Mouse (Mus musculus): ENCODE measurements around the gene Smlr1. TPM values are rescaled to one million over a fixed set of nuclear protein-coding genes. Genes with fewer than 3 reads are reported as not detected.

The Smlr1 gene
- polyA plus RNA-seq, 1 experiment from 2014 or later = not detected

DNA sequence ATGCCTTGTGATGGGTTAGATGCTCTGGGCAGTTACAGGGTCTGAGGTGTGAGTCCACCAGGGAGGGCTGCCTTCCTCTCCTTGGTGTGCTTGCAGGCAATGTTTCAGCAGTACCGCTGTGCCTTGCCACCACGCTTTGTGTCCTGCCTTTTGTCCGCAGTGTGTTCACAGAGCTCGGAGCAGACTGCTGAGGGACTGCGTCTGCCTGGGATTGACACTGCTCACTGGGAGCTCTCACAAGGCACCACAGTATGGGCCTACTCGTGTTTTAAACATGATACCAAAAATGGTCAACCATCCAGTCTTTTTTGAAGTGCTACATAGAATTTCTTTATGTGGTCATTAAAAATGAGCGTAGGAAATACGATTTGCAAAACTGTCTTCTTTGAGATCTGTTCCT is 12.3 kb downstream of the Smlr1 start:
- Histone ChIP-seq H3K4me1 (replicated peaks; ENCODE audit: control insufficient read depth, insufficient read depth, low read length) (no peaks in the 10 kb centered on the region), H3K9ac (ENCODE audit: low read length) (no peak overlapping the region), H3K27ac (ENCODE audit: low read depth) (no peak overlapping the region), H3K4me2 (ENCODE audit: low read length) (no peak overlapping the region), H3K36me3 (ENCODE audit: control insufficient read depth, insufficient read depth, low read length) (peaks cover 14% of the 10 kb centered on the region), H3K27me3 (replicated peaks; ENCODE audit: control insufficient read depth, insufficient read depth, low read length) (no peaks in the 10 kb centered on the region), H3K9me3 (ENCODE audit: control insufficient read depth, low read length) (no peaks in the 10 kb centered on the region), H3K4me3 (ENCODE audit: low read depth, low read length) (no peak overlapping the region)
- ATAC-seq (replicated peaks; ENCODE audit: low FRiP score, low TSS enrichment, low read depth) (no peak), DNase-seq (ENCODE audit: low spot score) (peak; percentile 27)
- WGBS = 89% methylated on average over 8 of the region's 8 CpGs

DNA sequence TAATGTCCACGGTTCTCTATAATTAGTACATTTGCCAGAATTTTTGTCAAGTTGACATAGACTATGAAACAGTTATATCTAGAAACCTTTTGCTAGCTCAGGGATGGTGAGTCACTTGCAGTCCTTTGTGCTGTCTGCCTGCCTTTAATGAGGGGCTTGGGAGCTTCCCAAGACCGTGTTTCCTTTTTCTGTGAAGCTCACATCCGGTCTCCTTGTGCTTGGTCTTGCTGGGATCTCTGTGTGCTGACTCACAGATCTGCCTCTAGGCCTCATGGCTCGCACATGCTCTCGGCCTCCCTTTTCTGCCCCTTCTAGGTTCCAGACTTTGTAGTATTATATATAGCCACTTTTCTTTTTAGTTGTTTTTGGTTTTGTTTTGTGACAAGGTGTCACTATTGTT is 15.6 kb downstream of the Smlr1 start:
- no peak overlapping the region for H3K9ac ChIP-seq (ENCODE audit: low read length)
- DNase-seq (ENCODE audit: low spot score) (no peak), ATAC-seq (replicated peaks; ENCODE audit: low FRiP score, low TSS enrichment, low read depth) (no peak; the same call in 1 of the 2 replicates)
- H3K4me2 ChIP-seq (ENCODE audit: low read length) = no peak overlapping the region
- H3K4me3 ChIP-seq (ENCODE audit: low read depth, low read length) = no peak overlapping the region
- H3K27ac ChIP-seq (ENCODE audit: low read depth) = no peak overlapping the region
- H3K9me3 ChIP-seq (ENCODE audit: control insufficient read depth, low read length) = no peaks in the 10 kb centered on the region
- no peaks in the 10 kb centered on the region for H3K27me3 ChIP-seq (replicated peaks; ENCODE audit: control insufficient read depth, insufficient read depth, low read length)
- peaks cover 17% of the 10 kb centered on the region for H3K36me3 ChIP-seq (ENCODE audit: control insufficient read depth, insufficient read depth, low read length)
- WGBS = 88% methylated on average over 5 of the region's 5 CpGs
- no peaks in the 10 kb centered on the region for H3K4me1 ChIP-seq (replicated peaks; ENCODE audit: control insufficient read depth, insufficient read depth, low read length)

DNA sequence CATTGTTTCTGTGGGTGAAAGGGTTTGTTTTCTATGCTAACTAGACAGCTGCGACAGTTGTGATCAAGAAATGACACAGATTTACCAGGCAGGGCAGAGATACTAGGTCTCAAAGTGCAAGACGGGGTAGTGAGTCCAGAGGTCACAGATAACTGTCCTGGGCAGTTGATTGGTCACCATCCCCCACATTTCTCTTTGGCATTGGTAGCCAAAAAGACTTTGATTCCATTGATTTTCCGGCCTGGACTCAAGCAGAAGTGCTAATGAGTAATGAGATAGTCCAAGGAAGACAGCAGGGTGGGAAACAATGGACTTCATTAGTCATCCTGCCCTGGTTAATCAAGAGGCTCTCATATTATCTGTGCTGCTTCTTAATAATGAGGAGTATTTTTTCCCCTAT is 16.1 kb downstream of the Smlr1 start:
- Histone ChIP-seq H3K27me3 (replicated peaks; ENCODE audit: control insufficient read depth, insufficient read depth, low read length) (no peaks in the 10 kb centered on the region), H3K9me3 (ENCODE audit: control insufficient read depth, low read length) (no peaks in the 10 kb centered on the region), H3K36me3 (ENCODE audit: control insufficient read depth, insufficient read depth, low read length) (peaks cover 17% of the 10 kb centered on the region), H3K4me2 (ENCODE audit: low read length) (no peak overlapping the region), H3K27ac (ENCODE audit: low read depth) (no peak overlapping the region), H3K4me1 (replicated peaks; ENCODE audit: control insufficient read depth, insufficient read depth, low read length) (no peaks in the 10 kb centered on the region), H3K4me3 (ENCODE audit: low read depth, low read length) (no peak overlapping the region), H3K9ac (ENCODE audit: low read length) (no peak overlapping the region)
- peak; percentile 43 for DNase-seq (ENCODE audit: low spot score)
- no peak; the same call in 1 of the 2 replicates for ATAC-seq (replicated peaks; ENCODE audit: low FRiP score, low TSS enrichment, low read depth)
- WGBS = 83% methylated on average over 3 of the region's 3 CpGs

DNA sequence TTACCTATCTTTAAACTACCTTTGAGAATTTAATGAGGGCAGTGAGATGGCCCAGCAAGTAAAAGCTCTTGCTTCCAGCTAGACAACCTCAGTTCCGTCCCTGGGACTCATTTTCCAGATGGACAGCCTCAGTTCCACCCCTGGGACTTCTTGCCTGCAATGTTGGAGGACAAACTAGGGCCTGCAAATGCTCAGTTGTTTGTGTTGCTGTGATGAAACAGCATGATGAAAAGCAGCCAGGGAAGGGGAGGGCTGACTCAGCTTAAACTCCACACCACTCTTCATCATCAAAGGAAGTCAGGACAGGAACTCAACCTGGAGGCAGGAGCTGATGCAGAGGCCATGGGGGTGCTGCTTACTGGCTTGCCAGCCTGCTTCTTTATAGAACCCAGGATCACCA is 22.2 kb downstream of the Smlr1 start:
- 71% methylated on average over 1 of the region's 1 CpGs for WGBS
- DNase-seq (ENCODE audit: low spot score) (no peak), ATAC-seq (replicated peaks; ENCODE audit: low FRiP score, low TSS enrichment, low read depth) (no peak)
- no peak overlapping the region for H3K4me2 ChIP-seq (ENCODE audit: low read length)
- H3K4me3 ChIP-seq (ENCODE audit: low read depth, low read length) = no peak overlapping the region
- H3K4me1 ChIP-seq (replicated peaks; ENCODE audit: control insufficient read depth, insufficient read depth, low read length) = no peaks in the 10 kb centered on the region
- H3K9ac ChIP-seq (ENCODE audit: low read length) = no peak overlapping the region
- peaks cover 9% of the 10 kb centered on the region for H3K36me3 ChIP-seq (ENCODE audit: control insufficient read depth, insufficient read depth, low read length)
- H3K27me3 ChIP-seq (replicated peaks; ENCODE audit: control insufficient read depth, insufficient read depth, low read length) = no peaks in the 10 kb centered on the region
- no peak overlapping the region for H3K27ac ChIP-seq (ENCODE audit: low read depth)
- H3K9me3 ChIP-seq (ENCODE audit: control insufficient read depth, low read length) = no peaks in the 10 kb centered on the region

DNA sequence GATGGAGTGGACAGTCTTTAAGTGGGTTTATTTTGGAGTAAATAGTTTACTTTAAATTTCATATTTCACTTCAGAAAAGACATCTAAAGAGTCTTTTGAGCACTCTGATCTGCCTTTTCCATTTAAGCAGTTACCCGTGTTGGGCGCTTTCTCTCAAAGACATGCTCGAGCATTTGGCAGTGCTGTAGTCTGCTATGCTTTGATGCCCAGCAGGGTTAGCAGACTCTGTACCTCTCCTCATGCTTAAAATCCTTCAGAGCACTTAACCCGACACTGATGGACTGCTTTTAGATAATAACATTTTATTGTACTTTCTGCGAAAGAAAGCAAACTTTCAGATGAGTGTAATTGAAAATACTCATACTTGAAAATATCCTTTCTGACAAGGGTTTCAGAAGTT is 32.8 kb downstream of the Smlr1 start:
- no peaks in the 10 kb centered on the region for H3K27me3 ChIP-seq (replicated peaks; ENCODE audit: control insufficient read depth, insufficient read depth, low read length)
- ATAC-seq (replicated peaks; ENCODE audit: low FRiP score, low TSS enrichment, low read depth) (no peak), DNase-seq (ENCODE audit: low spot score) (no peak)
- 52% methylated on average over 5 of the region's 5 CpGs for WGBS
- H3K27ac ChIP-seq (ENCODE audit: low read depth) = no peak overlapping the region
- H3K9me3 ChIP-seq (ENCODE audit: control insufficient read depth, low read length) = no peaks in the 10 kb centered on the region
- no peak overlapping the region for H3K9ac ChIP-seq (ENCODE audit: low read length)
- peaks cover 40% of the 10 kb centered on the region for H3K36me3 ChIP-seq (ENCODE audit: control insufficient read depth, insufficient read depth, low read length)
- no peak overlapping the region for H3K4me3 ChIP-seq (ENCODE audit: low read depth, low read length)
- no peaks in the 10 kb centered on the region for H3K4me1 ChIP-seq (replicated peaks; ENCODE audit: control insufficient read depth, insufficient read depth, low read length)
- no peak overlapping the region for H3K4me2 ChIP-seq (ENCODE audit: low read length)

DNA sequence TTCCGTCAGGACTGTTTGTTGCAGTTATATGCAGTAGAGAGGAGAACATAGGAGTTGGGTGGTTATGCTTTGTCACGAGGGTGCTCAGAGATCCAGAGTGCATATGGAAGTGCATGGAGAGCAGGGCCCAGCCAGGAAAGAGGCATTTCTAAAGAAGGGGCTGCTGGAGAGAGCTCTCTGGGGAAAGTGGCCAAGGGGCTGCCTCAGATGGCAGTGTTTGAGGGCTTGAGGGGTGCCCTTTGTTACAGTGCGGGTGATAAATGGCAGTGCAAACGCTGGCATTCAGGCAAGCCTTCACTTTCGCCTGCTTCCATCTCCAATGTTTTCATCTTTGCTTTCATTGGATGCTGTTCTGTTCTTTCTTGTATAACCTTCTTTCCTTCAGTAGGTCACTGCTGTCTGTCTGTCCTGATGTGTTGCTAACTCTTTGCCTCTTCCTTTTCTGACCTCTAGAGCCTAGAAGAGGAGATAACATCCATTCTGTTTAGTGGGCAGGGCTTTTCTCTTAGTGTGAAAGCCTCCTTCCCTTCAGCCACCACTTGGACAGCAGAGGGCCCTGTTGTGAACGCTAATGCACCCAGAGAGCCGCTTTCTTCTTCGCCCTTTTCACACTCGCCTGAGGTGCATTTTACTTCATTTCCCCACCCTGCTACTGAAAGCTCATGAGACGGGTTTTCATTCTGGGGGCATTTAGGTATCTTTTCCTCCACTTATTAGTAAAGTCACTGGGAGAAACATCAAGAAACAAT is 36.6 kb downstream of the Smlr1 start:
- Histone ChIP-seq H3K4me3 (ENCODE audit: low read depth, low read length) (no peak overlapping the region), H3K36me3 (ENCODE audit: control insufficient read depth, insufficient read depth, low read length) (peaks cover 19% of the 10 kb centered on the region), H3K4me1 (replicated peaks; ENCODE audit: control insufficient read depth, insufficient read depth, low read length) (no peaks in the 10 kb centered on the region), H3K27me3 (replicated peaks; ENCODE audit: control insufficient read depth, insufficient read depth, low read length) (no peaks in the 10 kb centered on the region), H3K4me2 (ENCODE audit: low read length) (no peak overlapping the region), H3K9me3 (ENCODE audit: control insufficient read depth, low read length) (no peaks in the 10 kb centered on the region), H3K27ac (ENCODE audit: low read depth) (no peak overlapping the region), H3K9ac (ENCODE audit: low read length) (no peak overlapping the region)
- DNase-seq (ENCODE audit: low spot score) = no peak
- WGBS = 71% methylated on average over 10 of the region's 10 CpGs
- ATAC-seq (replicated peaks; ENCODE audit: low FRiP score, low TSS enrichment, low read depth) = no peak

DNA sequence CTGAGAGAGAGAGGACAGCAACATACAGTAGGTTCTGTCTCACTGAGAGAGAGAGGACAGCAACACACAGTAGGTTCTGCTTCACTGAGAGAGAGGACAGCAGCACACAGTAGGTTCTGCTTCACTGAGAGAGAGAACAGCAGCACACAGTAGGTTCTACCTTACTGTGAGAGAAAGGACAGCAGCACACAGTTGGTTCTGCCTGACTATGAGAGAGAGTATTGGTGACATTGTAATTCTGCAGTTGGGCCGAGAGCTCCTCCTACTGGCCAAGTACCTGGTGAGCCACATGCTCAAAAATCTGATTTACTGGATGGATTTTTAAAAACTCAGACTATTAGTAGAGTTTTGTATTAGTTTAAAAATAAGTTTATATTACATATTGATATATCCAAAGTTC is 47.6 kb downstream of the Smlr1 start:
- Histone ChIP-seq H3K4me2 (ENCODE audit: low read length) (no peak overlapping the region), H3K4me1 (replicated peaks; ENCODE audit: control insufficient read depth, insufficient read depth, low read length) (no peaks in the 10 kb centered on the region), H3K9me3 (ENCODE audit: control insufficient read depth, low read length) (no peaks in the 10 kb centered on the region), H3K27ac (ENCODE audit: low read depth) (no peak overlapping the region), H3K36me3 (ENCODE audit: control insufficient read depth, insufficient read depth, low read length) (peaks cover 6% of the 10 kb centered on the region), H3K9ac (ENCODE audit: low read length) (no peak overlapping the region), H3K27me3 (replicated peaks; ENCODE audit: control insufficient read depth, insufficient read depth, low read length) (no peaks in the 10 kb centered on the region), H3K4me3 (ENCODE audit: low read depth, low read length) (no peak overlapping the region)
- ATAC-seq (replicated peaks; ENCODE audit: low FRiP score, low TSS enrichment, low read depth) (0 out of 2 replicates have a peak, but pooled peaks have one; percentile 55), DNase-seq (ENCODE audit: low spot score) (peak; percentile 83)
- WGBS = 7% methylated on average over 1 of the region's 1 CpGs

DNA sequence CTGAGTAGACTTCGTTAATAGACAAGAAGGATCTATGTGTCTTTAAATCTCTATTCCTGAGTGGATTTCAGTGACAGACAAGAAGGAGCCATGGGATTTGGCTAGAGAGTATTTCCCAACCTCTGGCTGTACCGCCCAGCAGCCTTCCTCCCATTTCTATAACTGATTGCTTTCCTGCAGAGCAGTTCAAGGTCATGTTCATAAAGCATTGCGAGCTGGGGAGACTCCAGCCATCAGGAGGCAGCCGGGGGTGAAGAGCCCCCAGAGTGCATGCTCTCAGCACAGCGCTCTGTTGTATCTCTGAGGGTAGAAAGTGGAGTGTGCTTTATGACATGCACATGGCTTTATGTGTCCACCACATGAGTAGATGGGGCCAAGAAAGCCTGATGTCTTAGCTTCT is 53.3 kb downstream of the Smlr1 start:
- Histone ChIP-seq H3K27me3 (replicated peaks; ENCODE audit: control insufficient read depth, insufficient read depth, low read length) (no peaks in the 10 kb centered on the region), H3K4me3 (ENCODE audit: low read depth, low read length) (no peak overlapping the region), H3K9me3 (ENCODE audit: control insufficient read depth, low read length) (no peaks in the 10 kb centered on the region), H3K9ac (ENCODE audit: low read length) (no peak overlapping the region), H3K4me2 (ENCODE audit: low read length) (no peak overlapping the region), H3K36me3 (ENCODE audit: control insufficient read depth, insufficient read depth, low read length) (peaks cover 13% of the 10 kb centered on the region), H3K27ac (ENCODE audit: low read depth) (no peak overlapping the region), H3K4me1 (replicated peaks; ENCODE audit: control insufficient read depth, insufficient read depth, low read length) (0 out of 2 replicates have a peak, but pooled peaks cover 4% of the 10 kb centered on the region)
- ATAC-seq (replicated peaks; ENCODE audit: low FRiP score, low TSS enrichment, low read depth) (no peak), DNase-seq (ENCODE audit: low spot score) (no peak)
- 53% methylated on average over 5 of the region's 5 CpGs for WGBS

DNA sequence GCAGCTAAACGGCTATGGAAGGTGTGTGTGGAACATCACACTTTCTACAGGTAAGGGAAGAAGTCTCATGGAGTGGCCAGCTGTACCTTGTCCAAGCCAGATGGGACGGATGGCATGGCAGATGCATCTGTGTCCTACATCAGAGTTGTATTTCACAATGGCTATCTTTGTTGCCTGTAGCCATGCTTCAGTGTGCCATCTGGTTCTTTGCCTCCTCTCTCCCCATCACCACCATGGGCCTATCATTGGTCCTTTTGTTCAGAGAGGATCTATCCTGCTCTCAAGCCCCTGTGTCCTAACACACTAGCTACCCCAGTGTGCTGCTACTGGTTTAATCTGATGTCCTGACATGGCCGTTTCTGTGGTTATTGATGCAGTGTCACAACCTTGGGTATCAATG is 56.4 kb downstream of the Smlr1 start:
- Histone ChIP-seq H3K27me3 (replicated peaks; ENCODE audit: control insufficient read depth, insufficient read depth, low read length) (no peaks in the 10 kb centered on the region), H3K4me3 (ENCODE audit: low read depth, low read length) (no peak overlapping the region), H3K4me1 (replicated peaks; ENCODE audit: control insufficient read depth, insufficient read depth, low read length) (0 out of 2 replicates have a peak, but pooled peaks cover 4% of the 10 kb centered on the region), H3K9me3 (ENCODE audit: control insufficient read depth, low read length) (no peaks in the 10 kb centered on the region), H3K4me2 (ENCODE audit: low read length) (no peak overlapping the region), H3K9ac (ENCODE audit: low read length) (no peak overlapping the region), H3K27ac (ENCODE audit: low read depth) (no peak overlapping the region), H3K36me3 (ENCODE audit: control insufficient read depth, insufficient read depth, low read length) (peaks cover 13% of the 10 kb centered on the region)
- no peak for ATAC-seq (replicated peaks; ENCODE audit: low FRiP score, low TSS enrichment, low read depth)
- 87% methylated on average over 3 of the region's 3 CpGs for WGBS
- DNase-seq (ENCODE audit: low spot score) = no peak

All from intestine, embryonic 14.5 days (tissue).